Mouse (Mus musculus) left cerebral cortex, adult 11 months (tissue): Measurements from ENCODE around the gene Map4k2.

Experiments used
- DNase-seq: peaks from one replicate; pipeline ENCODE4 v3.0.0; 2022; ENCODE audit warnings: low spot score

Gene Map4k2

DNA sequence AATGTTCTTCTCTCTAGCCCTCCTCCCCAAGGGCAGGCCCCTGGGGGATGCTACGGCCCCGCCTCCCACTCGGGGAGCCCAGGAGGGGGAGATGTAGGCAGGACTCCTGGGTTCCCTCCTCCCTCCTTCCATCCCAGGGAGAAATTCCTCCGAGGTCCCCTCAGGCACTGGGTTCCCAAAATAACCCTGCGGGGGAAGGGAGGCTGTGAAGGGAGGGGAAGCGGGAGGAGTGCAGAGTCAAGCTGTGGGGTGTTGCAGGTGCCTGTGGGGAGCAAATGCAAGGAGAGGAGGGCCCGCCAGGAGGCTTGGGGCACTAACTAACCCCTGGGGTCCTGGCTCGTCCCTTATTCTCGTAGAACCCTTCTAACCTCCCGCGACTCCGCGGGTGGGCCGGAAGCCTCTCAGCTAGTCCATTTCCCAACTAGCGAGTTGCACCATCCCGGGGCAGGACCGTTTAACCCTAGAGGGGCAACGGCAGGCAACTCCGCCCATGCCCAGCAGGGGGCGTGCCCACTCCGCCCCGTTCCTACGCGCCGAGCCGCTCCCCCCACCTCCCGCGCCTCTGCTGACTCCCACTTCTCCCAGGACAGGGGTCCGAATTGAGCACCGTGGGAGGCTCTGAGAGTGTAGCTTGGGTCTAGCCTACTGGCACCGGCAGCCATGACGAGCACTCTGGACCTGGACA lies 60.3 kb downstream of the Map4k2 start:
- DNase-seq = no peak

GRCm38 (mm10) chr19:6401951-6402350 lies 61.0 kb downstream of the Map4k2 start:
- DNase-seq = no peak

DNA sequence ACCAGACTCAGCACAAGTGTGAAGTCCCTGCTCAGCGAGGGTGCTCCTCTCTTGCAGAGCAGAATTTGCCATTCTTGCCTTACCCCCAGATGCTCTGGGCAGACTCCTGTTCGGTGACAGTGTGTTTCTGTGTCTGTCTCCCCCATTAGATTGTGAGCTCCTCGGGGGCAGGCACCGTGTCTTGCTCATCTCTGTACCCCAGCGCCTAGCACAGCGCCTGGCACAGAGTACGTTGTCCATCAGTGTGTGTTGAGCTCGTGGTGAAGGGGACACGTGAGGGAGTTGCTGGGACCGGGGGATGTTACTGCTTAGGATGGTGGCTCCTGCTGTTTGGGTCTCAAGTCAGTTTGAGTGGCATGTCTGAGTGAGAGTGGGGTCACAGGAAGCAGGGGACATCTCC lies 62.9 kb downstream of the Map4k2 start:
- DNase-seq = no peak
